Mouse (Mus musculus): ENCODE measurements around the gene Plxnb1. TPM values are rescaled to one million over a fixed set of nuclear protein-coding genes. Genes with fewer than 3 reads are reported as not detected.

Gene Plxnb1
- total RNA-seq, 4 experiments from 2014 or later = 65.5 to 74.0 (median 67.1) TPM

GRCm38 (mm10) chr9:109100307-109100928, 5.2 kb downstream of the Plxnb1 start:
- DNase-seq (ENCODE audit: low spot score in 2 of 2) = no peak

GRCm38 (mm10) chr9:109101933-109102445, 6.8 kb downstream of the Plxnb1 start:
- DNase-seq (ENCODE audit: low spot score in 2 of 2) = no peak

- no peak for DNase-seq (ENCODE audit: low spot score in 2 of 2)
Measured at GRCm38 (mm10) chr9:109102541-109102940, 7.4 kb downstream of the Plxnb1 start.

GRCm38 (mm10) chr9:109103250-109103649, 8.1 kb downstream of the Plxnb1 start:
- no peak for DNase-seq (ENCODE audit: low spot score in 2 of 2)

- no peak for DNase-seq (ENCODE audit: low spot score in 2 of 2)
Measured at GRCm38 (mm10) chr9:109104083-109104482, 8.9 kb downstream of the Plxnb1 start.

GRCm38 (mm10) chr9:109105011-109105410, 9.8 kb downstream of the Plxnb1 start:
- DNase-seq (ENCODE audit: low spot score in 2 of 2) = no peak

- DNase-seq (ENCODE audit: low spot score in 2 of 2) = no peak
Measured at GRCm38 (mm10) chr9:109105648-109106047, 10.5 kb downstream of the Plxnb1 start.

GRCm38 (mm10) chr9:109107341-109107740, 12.2 kb downstream of the Plxnb1 start:
- DNase-seq (ENCODE audit: low spot score in 2 of 2) = no peak

GRCm38 (mm10) chr9:109110240-109110639, 15.1 kb downstream of the Plxnb1 start:
- no peak for DNase-seq (ENCODE audit: low spot score in 2 of 2)

- no peak for DNase-seq (ENCODE audit: low spot score in 2 of 2)
Measured at GRCm38 (mm10) chr9:109111101-109111500, 15.9 kb downstream of the Plxnb1 start.

GRCm38 (mm10) chr9:109111591-109111990, 16.4 kb downstream of the Plxnb1 start:
- no peak for DNase-seq (ENCODE audit: low spot score in 2 of 2)

- DNase-seq (ENCODE audit: low spot score in 2 of 2) = no peak
Measured at GRCm38 (mm10) chr9:109113331-109113730, 18.1 kb downstream of the Plxnb1 start.

- no peak for DNase-seq (ENCODE audit: low spot score in 2 of 2)
Measured at GRCm38 (mm10) chr9:109114276-109114675, 19.1 kb downstream of the Plxnb1 start.

GRCm38 (mm10) chr9:109114871-109115270, 19.7 kb downstream of the Plxnb1 start:
- no peak for DNase-seq (ENCODE audit: low spot score in 2 of 2)

- DNase-seq (ENCODE audit: low spot score in 2 of 2) = no peak
Measured at GRCm38 (mm10) chr9:109116205-109116604, 21.0 kb downstream of the Plxnb1 start.

- no peak for DNase-seq (ENCODE audit: low spot score in 2 of 2)
Measured at GRCm38 (mm10) chr9:109118106-109118505, 22.9 kb downstream of the Plxnb1 start.

GRCm38 (mm10) chr9:109119571-109119970, 24.4 kb downstream of the Plxnb1 start:
- DNase-seq (ENCODE audit: low spot score in 2 of 2) = no peak

- no peak for DNase-seq (ENCODE audit: low spot score in 2 of 2)
Measured at GRCm38 (mm10) chr9:109120956-109121355, 25.8 kb downstream of the Plxnb1 start.

- no peak for DNase-seq (ENCODE audit: low spot score in 2 of 2)
Measured at GRCm38 (mm10) chr9:109122553-109123085, 27.4 kb downstream of the Plxnb1 start.

- DNase-seq (ENCODE audit: low spot score in 2 of 2) = no peak
Measured at GRCm38 (mm10) chr9:109123266-109123665, 28.1 kb downstream of the Plxnb1 start.

- no peak for DNase-seq (ENCODE audit: low spot score in 2 of 2)
Measured at GRCm38 (mm10) chr9:109124164-109124563, 29.0 kb downstream of the Plxnb1 start.

- DNase-seq (ENCODE audit: low spot score in 2 of 2) = no peak
Measured at GRCm38 (mm10) chr9:109125043-109125442, 29.9 kb downstream of the Plxnb1 start.

GRCm38 (mm10) chr9:109125481-109125880, 30.3 kb downstream of the Plxnb1 start:
- no peak for DNase-seq (ENCODE audit: low spot score in 2 of 2)
